Mouse (Mus musculus): ENCODE measurements around the gene Cdc42ep2. TPM values are rescaled to one million over a fixed set of nuclear protein-coding genes. Genes with fewer than 3 reads are reported as not detected.
A peak's percentile ranks its signal among the peaks of the same experiment; 100 is the strongest.

Gene Cdc42ep2
- polyA plus RNA-seq, 1 experiment from 2014 or later = 7.9 TPM

DNA sequence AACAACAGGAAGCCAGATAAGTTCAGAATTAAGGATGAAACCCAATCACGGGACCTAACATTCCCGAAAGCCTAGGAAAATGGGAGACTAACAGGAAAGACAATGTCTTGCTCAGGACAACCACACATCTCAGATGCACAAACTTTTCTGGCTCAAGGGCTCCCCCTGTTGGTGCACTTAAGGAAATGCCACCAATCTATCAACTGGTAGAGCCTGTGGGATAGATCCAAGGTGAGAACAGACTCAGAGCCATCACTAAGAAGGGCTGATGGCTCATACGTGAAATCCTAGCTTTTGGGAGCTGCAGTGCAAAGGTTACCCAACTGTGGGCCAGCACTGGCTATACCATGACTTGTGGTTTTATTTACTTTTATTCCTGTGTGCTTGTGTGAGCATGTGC is 32.1 kb upstream of the Cdc42ep2 start:
- 0 out of 2 replicates have a peak, but pooled peaks have one; percentile 58 for ATAC-seq
- peak; percentile 75 for DNase-seq (ENCODE audit: low spot score)
- 19% methylated on average over 3 of the region's 3 CpGs for WGBS

DNA sequence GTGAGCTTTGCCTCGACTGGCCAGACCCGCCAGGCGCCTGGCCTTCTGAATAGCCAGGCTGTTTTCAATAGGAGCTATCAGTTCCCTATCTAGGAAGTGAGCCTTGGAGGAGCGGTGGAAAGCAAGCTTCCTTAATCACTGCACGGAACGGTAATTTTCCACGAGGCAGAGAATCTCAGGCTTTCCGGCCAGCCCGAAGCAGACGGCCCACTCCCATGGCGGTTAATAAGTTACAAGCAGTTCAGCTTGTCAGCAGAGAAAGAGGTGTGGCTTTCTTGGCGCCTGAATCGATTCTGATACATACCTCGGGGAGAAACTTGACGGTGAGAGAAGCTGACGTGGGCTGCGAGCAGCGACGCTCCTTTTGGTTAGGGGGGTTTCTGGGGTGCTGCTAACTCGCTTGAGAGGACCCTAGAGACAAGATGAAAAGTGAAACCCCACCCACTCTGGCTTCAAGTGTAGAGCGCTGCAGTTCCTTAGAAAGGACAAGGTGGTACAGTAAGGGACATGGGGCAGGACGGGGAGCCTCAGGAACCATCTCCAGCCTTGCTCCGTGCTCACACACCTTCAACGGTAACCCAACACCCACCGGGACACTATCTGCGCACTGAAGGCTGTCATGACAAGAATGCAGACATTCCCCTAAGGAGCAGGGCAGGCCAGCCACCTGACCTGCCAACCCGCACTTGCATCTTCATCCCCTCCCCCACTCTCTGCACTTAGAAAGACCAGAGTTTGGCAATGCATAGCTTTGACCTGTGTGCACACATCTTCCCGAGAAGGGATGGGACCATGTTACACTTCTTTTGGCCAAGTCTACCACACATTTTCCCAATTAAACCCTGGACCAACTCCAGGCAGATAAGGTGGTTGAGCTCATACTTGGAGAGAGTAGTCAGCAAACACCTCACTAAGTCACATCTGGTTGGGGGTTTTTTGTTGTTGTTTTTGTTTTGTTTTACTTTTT is 31.4 kb upstream of the Cdc42ep2 start:
- no peaks in the 10 kb centered on the region for H3K27me3 ChIP-seq (replicated peaks; ENCODE audit: control insufficient read depth, insufficient read depth, low read length)
- no peak overlapping the region for H3K4me3 ChIP-seq (ENCODE audit: low read depth, low read length)
- no peak overlapping the region for H3K9ac ChIP-seq (ENCODE audit: low read length)
- H3K27ac ChIP-seq (ENCODE audit: low read depth, low read length) = no peak overlapping the region
- H3K4me2 ChIP-seq (ENCODE audit: low read length) = no peak overlapping the region
- peaks cover 58% of the 10 kb centered on the region for H3K36me3 ChIP-seq (ENCODE audit: control insufficient read depth, insufficient read depth, low read length)
- ATAC-seq (no peak), DNase-seq (ENCODE audit: low spot score) (no peak)
- H3K4me1 ChIP-seq (ENCODE audit: control insufficient read depth, insufficient read depth, low read length) = no peaks in the 10 kb centered on the region
- WGBS = 90% methylated on average over 28 of the region's 28 CpGs
- H3K9me3 ChIP-seq (replicated peaks; ENCODE audit: control insufficient read depth, low read length) = no peaks in the 10 kb centered on the region

More for the DNA sequence above, 32.1 kb upstream of the Cdc42ep2 start:
- Histone ChIP-seq H3K4me2 (ENCODE audit: low read length) (no peak overlapping the region), H3K27ac (ENCODE audit: low read depth, low read length) (no peak overlapping the region), H3K9me3 (replicated peaks; ENCODE audit: control insufficient read depth, low read length) (no peaks in the 10 kb centered on the region), H3K36me3 (ENCODE audit: control insufficient read depth, insufficient read depth, low read length) (peaks cover 51% of the 10 kb centered on the region), H3K27me3 (replicated peaks; ENCODE audit: control insufficient read depth, insufficient read depth, low read length) (no peaks in the 10 kb centered on the region), H3K4me3 (ENCODE audit: low read depth, low read length) (no peak overlapping the region), H3K9ac (ENCODE audit: low read length) (no peak overlapping the region), H3K4me1 (ENCODE audit: control insufficient read depth, insufficient read depth, low read length) (no peaks in the 10 kb centered on the region)

DNA sequence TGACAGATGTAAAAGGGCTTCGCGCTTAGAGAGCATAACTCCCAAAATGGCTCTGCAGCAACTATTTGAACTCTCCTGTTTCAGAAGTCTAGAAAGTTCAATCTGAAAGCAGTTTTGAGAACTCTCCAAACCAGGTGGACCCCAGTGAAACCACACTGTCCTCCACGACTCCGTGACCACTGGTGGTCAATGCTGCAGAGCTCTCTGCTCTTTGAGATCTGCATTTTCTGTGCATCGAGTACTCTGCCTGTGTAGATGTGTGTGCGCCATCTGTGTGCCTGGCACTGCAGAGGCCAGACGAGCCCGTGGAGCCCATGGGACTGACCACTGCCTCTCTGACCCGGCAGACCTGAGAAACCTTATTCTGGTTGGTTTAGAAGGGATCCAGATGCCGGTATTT is 30.3 kb upstream of the Cdc42ep2 start:
- DNase-seq (ENCODE audit: low spot score) = no peak
- no peak overlapping the region for H3K27ac ChIP-seq (ENCODE audit: low read depth, low read length)
- ATAC-seq = no peak
- no peaks in the 10 kb centered on the region for H3K27me3 ChIP-seq (replicated peaks; ENCODE audit: control insufficient read depth, insufficient read depth, low read length)
- no peak overlapping the region for H3K4me2 ChIP-seq (ENCODE audit: low read length)
- peaks cover 65% of the 10 kb centered on the region for H3K36me3 ChIP-seq (ENCODE audit: control insufficient read depth, insufficient read depth, low read length)
- H3K9ac ChIP-seq (ENCODE audit: low read length) = no peak overlapping the region
- H3K9me3 ChIP-seq (replicated peaks; ENCODE audit: control insufficient read depth, low read length) = no peaks in the 10 kb centered on the region
- 96% methylated on average over 10 of the region's 10 CpGs for WGBS
- H3K4me3 ChIP-seq (ENCODE audit: low read depth, low read length) = no peak overlapping the region
- no peaks in the 10 kb centered on the region for H3K4me1 ChIP-seq (ENCODE audit: control insufficient read depth, insufficient read depth, low read length)

DNA sequence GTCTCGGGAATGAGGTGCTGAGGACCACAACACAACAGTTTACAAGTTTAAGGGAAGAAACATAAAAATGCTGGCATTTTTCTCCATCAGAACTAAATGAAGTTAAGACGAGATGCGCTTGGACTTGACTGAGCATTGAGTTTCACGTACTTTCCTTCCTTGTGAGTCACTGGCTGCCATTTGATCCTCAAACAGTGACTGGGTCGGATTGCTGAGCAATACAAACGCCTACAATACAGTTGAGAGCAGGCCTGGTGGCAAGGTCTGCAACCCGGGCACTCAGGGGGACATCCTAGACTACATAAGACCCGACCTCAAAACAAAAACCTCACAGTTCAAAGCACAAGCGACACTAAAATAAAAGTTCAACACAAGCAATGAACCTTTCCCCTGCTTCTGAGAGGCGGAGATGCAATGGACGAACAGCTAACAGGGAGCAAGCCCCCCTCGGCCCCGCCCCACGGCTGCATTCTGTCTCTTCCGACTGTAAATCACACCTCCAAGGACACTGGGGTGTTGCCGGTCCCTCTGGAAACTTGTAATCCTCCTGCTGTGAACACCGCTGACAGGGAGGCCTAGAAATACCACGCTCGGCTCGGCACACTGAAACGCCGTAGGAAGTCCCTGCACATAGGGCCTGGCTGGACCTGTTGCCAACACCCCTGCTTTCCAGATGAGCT is 29.6 kb upstream of the Cdc42ep2 start:
- Histone ChIP-seq H3K4me3 (ENCODE audit: low read depth, low read length) (no peak overlapping the region), H3K36me3 (ENCODE audit: control insufficient read depth, insufficient read depth, low read length) (peaks cover 69% of the 10 kb centered on the region), H3K9ac (ENCODE audit: low read length) (no peak overlapping the region), H3K27me3 (replicated peaks; ENCODE audit: control insufficient read depth, insufficient read depth, low read length) (no peaks in the 10 kb centered on the region), H3K27ac (ENCODE audit: low read depth, low read length) (no peak overlapping the region), H3K9me3 (replicated peaks; ENCODE audit: control insufficient read depth, low read length) (no peaks in the 10 kb centered on the region), H3K4me1 (ENCODE audit: control insufficient read depth, insufficient read depth, low read length) (no peaks in the 10 kb centered on the region), H3K4me2 (ENCODE audit: low read length) (no peak overlapping the region)
- no peak for DNase-seq (ENCODE audit: low spot score)
- WGBS = 90% methylated on average over 22 of the region's 22 CpGs
- ATAC-seq = no peak

GRCm38 (mm10) chr19:5953201-5953770 is 28.7 kb upstream of the Cdc42ep2 start:
- H3K4me3 ChIP-seq (ENCODE audit: low read depth, low read length) = no peak overlapping the region
- DNase-seq (ENCODE audit: low spot score) (no peak), ATAC-seq (no peak)
- H3K27me3 ChIP-seq (replicated peaks; ENCODE audit: control insufficient read depth, insufficient read depth, low read length) = no peaks in the 10 kb centered on the region
- no peaks in the 10 kb centered on the region for H3K9me3 ChIP-seq (replicated peaks; ENCODE audit: control insufficient read depth, low read length)
- H3K4me1 ChIP-seq (ENCODE audit: control insufficient read depth, insufficient read depth, low read length) = no peaks in the 10 kb centered on the region
- peaks cover 70% of the 10 kb centered on the region for H3K36me3 ChIP-seq (ENCODE audit: control insufficient read depth, insufficient read depth, low read length)
- no peak overlapping the region for H3K9ac ChIP-seq (ENCODE audit: low read length)
- H3K27ac ChIP-seq (ENCODE audit: low read depth, low read length) = no peak overlapping the region
- H3K4me2 ChIP-seq (ENCODE audit: low read length) = no peak overlapping the region
- 94% methylated on average over 19 of the region's 19 CpGs for WGBS

GRCm38 (mm10) chr19:5952071-5952691 is 27.6 kb upstream of the Cdc42ep2 start:
- H3K27me3 ChIP-seq (replicated peaks; ENCODE audit: control insufficient read depth, insufficient read depth, low read length) = no peaks in the 10 kb centered on the region
- 92% methylated on average over 13 of the region's 13 CpGs for WGBS
- no peak for DNase-seq (ENCODE audit: low spot score)
- no peak overlapping the region for H3K4me2 ChIP-seq (ENCODE audit: low read length)
- H3K36me3 ChIP-seq (ENCODE audit: control insufficient read depth, insufficient read depth, low read length) = peaks cover 71% of the 10 kb centered on the region
- no peaks in the 10 kb centered on the region for H3K9me3 ChIP-seq (replicated peaks; ENCODE audit: control insufficient read depth, low read length)
- H3K4me3 ChIP-seq (ENCODE audit: low read depth, low read length) = no peak overlapping the region
- H3K27ac ChIP-seq (ENCODE audit: low read depth, low read length) = no peak overlapping the region
- no peaks in the 10 kb centered on the region for H3K4me1 ChIP-seq (ENCODE audit: control insufficient read depth, insufficient read depth, low read length)
- no peak for ATAC-seq
- H3K9ac ChIP-seq (ENCODE audit: low read length) = no peak overlapping the region

DNA sequence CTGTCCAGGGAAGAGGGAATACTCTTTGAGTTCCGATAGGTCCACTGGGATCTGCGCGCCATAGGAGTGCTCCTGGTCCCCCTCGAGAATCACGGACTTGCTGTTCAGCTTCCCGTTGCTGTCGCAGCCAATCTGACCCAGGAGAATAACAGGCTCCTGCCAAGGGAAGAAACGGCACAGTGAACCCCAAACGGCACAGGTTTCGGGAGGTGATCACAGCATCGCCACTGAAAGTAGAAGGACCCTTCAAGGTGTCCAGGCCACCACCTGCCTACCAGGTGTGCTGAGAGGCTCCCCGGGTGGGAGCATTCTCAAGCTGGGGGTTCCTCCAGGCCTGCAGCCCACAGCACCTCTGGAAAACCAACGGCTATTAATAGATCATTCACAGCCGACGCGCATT is 27.0 kb upstream of the Cdc42ep2 start:
- H3K27ac ChIP-seq (ENCODE audit: low read depth, low read length) = no peak overlapping the region
- H3K36me3 ChIP-seq (ENCODE audit: control insufficient read depth, insufficient read depth, low read length) = peaks cover 73% of the 10 kb centered on the region
- DNase-seq (ENCODE audit: low spot score) (no peak), ATAC-seq (no peak)
- H3K9ac ChIP-seq (ENCODE audit: low read length) = no peak overlapping the region
- H3K4me3 ChIP-seq (ENCODE audit: low read depth, low read length) = no peak overlapping the region
- no peak overlapping the region for H3K4me2 ChIP-seq (ENCODE audit: low read length)
- 93% methylated on average over 16 of the region's 16 CpGs for WGBS
- no peaks in the 10 kb centered on the region for H3K27me3 ChIP-seq (replicated peaks; ENCODE audit: control insufficient read depth, insufficient read depth, low read length)
- no peaks in the 10 kb centered on the region for H3K9me3 ChIP-seq (replicated peaks; ENCODE audit: control insufficient read depth, low read length)
- no peaks in the 10 kb centered on the region for H3K4me1 ChIP-seq (ENCODE audit: control insufficient read depth, insufficient read depth, low read length)

- H3K4me3 ChIP-seq (ENCODE audit: low read depth, low read length) = no peak overlapping the region
- no peaks in the 10 kb centered on the region for H3K9me3 ChIP-seq (replicated peaks; ENCODE audit: control insufficient read depth, low read length)
- H3K27me3 ChIP-seq (replicated peaks; ENCODE audit: control insufficient read depth, insufficient read depth, low read length) = no peaks in the 10 kb centered on the region
- peaks cover 72% of the 10 kb centered on the region for H3K36me3 ChIP-seq (ENCODE audit: control insufficient read depth, insufficient read depth, low read length)
- H3K4me1 ChIP-seq (ENCODE audit: control insufficient read depth, insufficient read depth, low read length) = no peaks in the 10 kb centered on the region
- H3K4me2 ChIP-seq (ENCODE audit: low read length) = no peak overlapping the region
- ATAC-seq (no peak), DNase-seq (ENCODE audit: low spot score) (no peak)
- no peak overlapping the region for H3K9ac ChIP-seq (ENCODE audit: low read length)
- H3K27ac ChIP-seq (ENCODE audit: low read depth, low read length) = no peak overlapping the region
- 94% methylated on average over 11 of the region's 11 CpGs for WGBS
Measured at GRCm38 (mm10) chr19:5950218-5950617, 25.6 kb upstream of the Cdc42ep2 start.
